26 mouse cellular contexts compared by ENCODE assay signal in the genomic region with DNA sequence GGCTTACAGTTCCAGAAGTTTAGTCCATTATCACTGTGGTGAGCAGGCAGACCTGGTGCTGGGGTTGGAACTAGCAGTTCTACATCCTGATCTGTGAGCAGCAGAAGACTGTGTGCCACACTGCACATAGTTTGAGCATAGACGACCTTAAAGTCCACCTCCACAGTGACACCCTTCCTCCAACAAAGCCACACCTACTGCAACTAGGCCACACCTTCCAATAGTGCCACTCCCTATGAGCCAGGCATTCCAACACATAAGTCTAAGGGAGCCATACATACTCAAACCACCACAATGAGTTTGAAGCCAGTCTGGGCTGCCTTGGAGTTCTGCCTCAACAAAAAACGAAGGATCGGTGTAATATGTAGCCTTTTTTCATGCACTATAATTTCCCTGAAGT.
"Had no signal": no experiment of that assay in that cellular context is flagged by ENCODE, and none has a peak within 500 bp of the region (broad histone marks: within the 10 kb centered on the region; RNA-seq: fewer than 3 reads in every experiment).

No protein-coding gene starts in this region.

- H3K27me3 ChIP-seq: heart, embryonic 13.5 days; heart, embryonic 15.5 days; hindbrain, embryonic 12.5 days; kidney, embryonic 15.5 days; limb, embryonic 13.5 days; limb, embryonic 15.5 days; liver, embryonic 13.5 days; liver, embryonic 15.5 days had no signal

- DNase-seq: gastrocnemius, postnatal 14 days; gastrocnemius, postnatal 36 days; heart, adult 11 months; heart, adult 2 months; heart, postnatal 14 days; heart, postnatal 36 days; kidney, adult 2 months; kidney, adult 9 months; kidney, postnatal 14 days; kidney, postnatal 36 days; layer of hippocampus, adult 9-11 months; layer of hippocampus, postnatal 36 days; left cerebral cortex, postnatal 4 days; liver, embryonic 13.5 days had no signal

- ATAC-seq: hindbrain, embryonic 16.5 days; inflammation-experienced regulatory T-cells, adult 6 months had no signal

- H3K4me2 ChIP-seq: heart, embryonic 11.5 days; heart, embryonic 13.5 days; heart, embryonic 15.5 days; hindbrain, embryonic 12.5 days; hindbrain, embryonic 14.5 days; kidney, embryonic 15.5 days; limb, embryonic 13.5 days; limb, embryonic 15.5 days; liver, embryonic 13.5 days; liver, embryonic 15.5 days had no signal

- H3K9ac ChIP-seq: heart, embryonic 13.5 days; heart, embryonic 15.5 days; hindbrain, embryonic 12.5 days; hindbrain, embryonic 14.5 days; kidney, embryonic 15.5 days; limb, embryonic 13.5 days; limb, embryonic 15.5 days; liver, embryonic 13.5 days; liver, embryonic 15.5 days had no signal

- H3K4me3 ChIP-seq: heart, adult 2 months; heart, embryonic 13.5 days; heart, embryonic 15.5 days; hindbrain, embryonic 12.5 days; kidney, embryonic 15.5 days; limb, embryonic 13.5 days; limb, embryonic 15.5 days; liver, embryonic 13.5 days; liver, embryonic 15.5 days had no signal

- H3K9me3 ChIP-seq: heart, embryonic 13.5 days; heart, embryonic 15.5 days; hindbrain, embryonic 12.5 days; kidney, embryonic 15.5 days; limb, embryonic 13.5 days; limb, embryonic 15.5 days; liver, embryonic 13.5 days; liver, embryonic 15.5 days had no signal

- H3K27ac ChIP-seq: heart, adult 2 months; heart, embryonic 13.5 days; heart, embryonic 15.5 days; hindbrain, embryonic 12.5 days; hindbrain, embryonic 14.5 days; kidney, embryonic 15.5 days; kidney, postnatal 0 days; limb, embryonic 13.5 days; limb, embryonic 15.5 days; liver, embryonic 13.5 days; liver, embryonic 15.5 days had no signal

- H3K36me3 ChIP-seq: heart, embryonic 15.5 days; hindbrain, embryonic 12.5 days; limb, embryonic 15.5 days; liver, embryonic 13.5 days; liver, embryonic 15.5 days had no signal
